Mouse (Mus musculus) megakaryocyte, embryonic 14.5 days (primary cell): Measurements from ENCODE around the gene Pth.

Experiments
- FLI1 ChIP-seq: IDR thresholded peaks from 2 replicates; pipeline ENCODE4 v1.6.1; 2012; ENCODE audit warnings: low read length, inconsistent platforms, mixed read lengths
- GATA1 ChIP-seq: IDR thresholded peaks from 3 replicates; pipeline ENCODE4 v1.6.1; 2012; ENCODE audit warnings: mixed read lengths, low read length, inconsistent platforms, borderline replicate concordance

- TF ChIP-seq GATA1: no peak
- TF ChIP-seq FLI1: no peak
Observed at GRCm38 (mm10) chr7:113420771-113421170, 32.4 kb upstream of the Pth start.
